Mouse (Mus musculus): ENCODE results near the gene Jam3. TPM values are rescaled to one million over a fixed set of nuclear protein-coding genes. Genes with fewer than 3 reads are reported as not detected.

The Jam3 gene
- polyA plus RNA-seq, 1 experiment from 2014 or later = 66.7 TPM

Other genes starting within 250 kb of the Jam3 start
- gene Gm1110, start 232.3 kb downstream of the Jam3 start, polyA plus RNA-seq (2016; fragmentation: Nextera tagmentation; extraction: Ambion mirVana) = not detected in 2 replicates
- 40.5 and 42.2 TPM in 2 replicates for gene Acad8, start 155.9 kb downstream of the Jam3 start, polyA plus RNA-seq (2016; fragmentation: Nextera tagmentation; extraction: Ambion mirVana)
- 125 and 145 TPM in 2 replicates for gene Thyn1, start 155.7 kb downstream of the Jam3 start, polyA plus RNA-seq (2016; fragmentation: Nextera tagmentation; extraction: Ambion mirVana)
- 23.3 and 30.8 TPM in 2 replicates for gene Vps26b, start 125.4 kb downstream of the Jam3 start, polyA plus RNA-seq (2016; fragmentation: Nextera tagmentation; extraction: Ambion mirVana)
- 28.3 and 29.4 TPM in 2 replicates for gene Ncapd3, start 125.2 kb downstream of the Jam3 start, polyA plus RNA-seq (2016; fragmentation: Nextera tagmentation; extraction: Ambion mirVana)
- gene Igsf9b, start 143.8 kb upstream of the Jam3 start, polyA plus RNA-seq (2016; fragmentation: Nextera tagmentation; extraction: Ambion mirVana) = 2.0 and 2.2 TPM in 2 replicates
- gene Spata19, start 241.4 kb upstream of the Jam3 start, polyA plus RNA-seq (2016; fragmentation: Nextera tagmentation; extraction: Ambion mirVana) = not detected in 2 replicates

Data from heart, embryonic 10.5 days (tissue).